Mouse (Mus musculus) erythroblast, embryonic 14.5 days (primary cell): ENCODE data around the gene Tubb2b.

Source experiments
- GATA1 ChIP-seq: IDR thresholded peaks from 2 replicates; pipeline ENCODE4 v1.6.1; 2012; ENCODE audit warnings: low read length, inconsistent platforms, mixed read lengths
- TAL1 ChIP-seq: IDR thresholded peaks from 3 replicates; pipeline ENCODE4 v1.6.1; 2012; ENCODE audit warnings: low read length, inconsistent platforms, mixed read lengths

- no peak for TF ChIP-seq GATA1
- TF ChIP-seq TAL1: no peak
Observed at GRCm38 (mm10) chr13:34134276-34134675, 4.0 kb upstream of the Tubb2b start.
